Mouse (Mus musculus) kidney, postnatal 25 days (tissue): ENCODE data around the gene Metap2.
"Not testable (repeated sequence)": the region's sequence is repeated elsewhere in the genome, so short reads cannot be mapped to it uniquely, and the experiment has no call there.

Experiments
- DNase-seq, 2 experiments: peaks; one replicate each; pipeline ENCODE4 v3.0.0; 2021; ENCODE audit warnings: mixed read lengths in 2 of 2

Metap2 gene

DNA sequence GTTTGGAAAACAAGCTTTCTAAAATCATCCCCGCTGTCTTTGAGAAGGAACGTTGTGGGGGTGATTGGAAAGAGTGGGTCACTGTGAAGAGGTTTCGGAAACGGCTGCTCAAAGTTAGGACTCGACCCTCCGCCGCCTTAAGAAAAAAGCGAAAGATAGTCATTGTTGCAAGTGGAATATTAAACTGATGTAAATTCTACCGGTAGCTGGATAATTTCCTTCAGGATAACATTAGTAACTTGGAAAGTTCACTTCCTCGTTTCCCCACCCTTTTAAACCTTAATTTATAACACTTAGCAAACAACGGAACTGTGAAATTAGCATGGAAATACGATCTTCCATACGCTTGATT lies 62.5 kb downstream of the Metap2 start:
- no peak for DNase-seq

DNA sequence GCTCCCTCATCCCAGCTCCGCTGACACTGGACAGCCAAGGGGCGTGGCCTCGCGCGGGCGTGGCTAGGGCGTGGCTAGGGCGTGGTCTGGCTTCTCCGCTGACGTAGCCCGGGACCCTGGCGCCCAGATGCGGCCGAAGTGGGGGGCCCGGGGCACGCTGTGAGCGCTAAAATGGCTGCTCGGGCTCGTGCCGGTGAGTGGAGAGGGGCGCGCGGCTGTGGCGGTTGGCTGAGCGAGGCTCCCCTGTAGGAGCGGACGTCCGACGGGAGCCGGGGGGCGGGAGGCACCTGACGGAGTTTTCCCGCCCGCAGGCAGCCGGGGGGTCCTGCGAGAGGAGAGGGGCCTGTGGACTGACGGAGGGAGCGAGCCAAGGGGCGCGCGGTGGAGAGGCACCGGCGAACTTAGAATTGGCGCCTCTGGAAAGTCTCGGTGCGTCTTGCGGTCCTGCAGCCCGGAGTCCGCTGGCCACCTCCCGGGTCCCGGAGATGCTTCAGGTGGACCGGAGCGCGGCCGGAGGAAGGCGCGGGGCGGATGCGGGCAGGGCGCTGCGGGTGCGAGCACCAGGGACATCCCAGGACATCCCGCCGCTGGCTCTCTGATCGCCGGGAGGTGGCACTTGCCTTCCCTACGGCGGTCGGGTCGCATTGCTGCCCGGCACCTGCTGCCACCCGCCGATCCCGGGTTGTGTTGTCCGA lies 63.0 kb downstream of the Metap2 start:
- DNase-seq = peak; percentile 56 to 69

- no peak for DNase-seq
These were observed 63.6 kb downstream of the Metap2 start for GRCm38 (mm10) chr10:93833370-93833698.

DNA sequence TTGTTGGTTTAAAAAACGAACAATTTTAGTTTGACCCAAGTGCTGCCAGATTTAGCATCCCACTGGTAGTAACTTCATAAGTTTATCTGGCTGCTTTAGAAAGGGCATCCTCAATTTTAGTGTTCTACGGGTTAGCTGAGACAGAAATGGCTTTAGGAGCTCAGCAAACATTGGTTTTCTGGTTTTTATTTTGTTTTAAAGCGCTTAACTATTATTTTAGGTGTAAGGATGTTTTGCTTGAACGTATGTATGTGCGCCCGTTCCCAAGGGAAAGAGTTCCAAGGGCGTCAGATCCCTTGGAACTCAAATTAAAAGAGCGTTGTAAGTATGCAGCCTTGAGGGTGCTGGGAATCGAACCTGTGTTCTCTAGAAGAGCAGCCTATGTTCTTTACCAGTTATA lies 64.1 kb downstream of the Metap2 start:
- DNase-seq = no peak

- DNase-seq = no peak
These were observed 64.9 kb downstream of the Metap2 start for GRCm38 (mm10) chr10:93831730-93832574.

DNA sequence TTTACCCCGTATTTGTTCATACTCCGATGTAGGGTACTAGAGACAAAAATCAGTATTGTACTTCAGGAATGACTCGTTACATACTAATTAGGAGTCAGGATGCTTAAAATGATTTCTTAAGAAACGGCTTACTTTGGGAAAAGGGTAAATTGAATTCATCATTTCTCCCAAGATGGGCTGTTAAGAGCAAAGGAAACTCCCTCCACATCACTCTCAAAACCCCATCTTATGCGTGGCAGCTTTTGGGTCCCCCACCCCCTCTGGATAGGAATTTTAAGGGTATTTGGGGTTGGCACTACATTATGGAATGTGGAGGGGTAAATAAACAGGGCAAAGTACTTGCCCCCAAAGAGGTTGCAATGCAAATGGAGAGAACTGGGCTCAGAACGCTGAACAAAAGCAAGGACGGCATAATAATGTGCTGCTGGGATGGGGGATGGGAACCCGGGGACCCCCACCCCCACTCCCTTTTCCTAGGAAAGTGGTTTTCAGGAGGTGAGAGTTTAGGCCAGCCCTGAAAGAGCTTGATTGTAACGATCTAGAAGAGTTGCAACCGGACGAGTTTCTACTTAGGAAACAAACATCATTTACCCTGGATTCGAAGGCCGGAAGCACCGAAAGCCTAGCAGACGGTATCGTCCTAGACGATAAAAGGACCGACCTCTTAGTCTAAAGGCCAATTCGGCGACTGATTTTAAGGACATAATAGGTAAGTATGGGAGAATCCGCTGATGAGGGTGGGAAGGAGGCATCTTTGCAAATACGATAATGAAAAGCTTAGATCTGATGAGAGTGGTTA lies 65.8 kb downstream of the Metap2 start, which contains the start of gene Usp44:
TSS of gene Usp44 (plus strand) at position 625 of the 799 bp plus-strand sequence.
- no peak for DNase-seq

DNA sequence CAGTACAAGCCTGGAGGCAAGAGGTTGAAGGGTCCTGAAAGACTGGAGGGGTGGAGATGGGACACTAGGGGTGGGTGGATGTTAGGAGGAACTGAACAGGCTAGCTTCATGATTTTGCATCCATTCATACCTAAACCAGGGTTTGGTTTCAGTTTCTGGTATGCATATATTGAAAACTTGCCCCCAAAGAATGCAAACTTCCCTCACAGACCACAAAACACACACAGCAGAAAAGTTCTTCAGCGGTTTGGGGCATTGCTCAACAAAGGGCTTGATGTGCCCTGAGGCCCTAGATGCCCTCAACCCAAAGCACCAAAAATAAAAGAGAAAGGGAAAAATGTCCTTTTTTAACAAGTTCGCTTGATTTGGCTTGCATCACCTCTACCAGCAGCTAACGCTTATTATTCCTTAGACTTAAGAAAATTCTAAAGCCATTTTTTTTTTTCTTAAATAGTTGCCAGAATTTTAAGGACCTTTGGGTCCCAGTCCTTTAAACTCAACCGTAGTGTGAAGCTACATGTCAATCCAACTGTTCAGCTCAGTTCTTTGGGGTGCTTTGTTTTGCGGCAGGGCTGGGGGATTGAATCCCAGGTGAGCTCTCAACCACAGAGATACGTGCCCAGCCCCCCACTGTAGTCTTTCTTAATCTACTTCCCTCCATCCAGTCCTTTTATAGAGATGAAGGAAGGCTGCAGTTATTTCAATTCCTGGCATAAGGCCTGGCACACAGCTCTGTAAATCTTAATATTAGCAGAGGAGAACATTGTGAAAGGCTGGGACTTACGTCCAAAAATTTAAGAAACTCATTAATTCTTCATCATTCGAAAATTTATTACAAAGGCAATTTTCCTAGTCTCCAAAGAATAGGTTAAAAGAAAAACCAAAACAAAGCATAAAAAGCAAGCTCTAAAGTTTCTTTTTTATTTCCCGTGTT lies 66.7 kb downstream of the Metap2 start:
- no peak for DNase-seq

- DNase-seq = peak; percentile 46 to 87
These were observed 78.2 kb downstream of the Metap2 start for GRCm38 (mm10) chr10:93818661-93819060.

- no peak for DNase-seq
These were observed 83.1 kb downstream of the Metap2 start for GRCm38 (mm10) chr10:93813755-93814154.

DNA sequence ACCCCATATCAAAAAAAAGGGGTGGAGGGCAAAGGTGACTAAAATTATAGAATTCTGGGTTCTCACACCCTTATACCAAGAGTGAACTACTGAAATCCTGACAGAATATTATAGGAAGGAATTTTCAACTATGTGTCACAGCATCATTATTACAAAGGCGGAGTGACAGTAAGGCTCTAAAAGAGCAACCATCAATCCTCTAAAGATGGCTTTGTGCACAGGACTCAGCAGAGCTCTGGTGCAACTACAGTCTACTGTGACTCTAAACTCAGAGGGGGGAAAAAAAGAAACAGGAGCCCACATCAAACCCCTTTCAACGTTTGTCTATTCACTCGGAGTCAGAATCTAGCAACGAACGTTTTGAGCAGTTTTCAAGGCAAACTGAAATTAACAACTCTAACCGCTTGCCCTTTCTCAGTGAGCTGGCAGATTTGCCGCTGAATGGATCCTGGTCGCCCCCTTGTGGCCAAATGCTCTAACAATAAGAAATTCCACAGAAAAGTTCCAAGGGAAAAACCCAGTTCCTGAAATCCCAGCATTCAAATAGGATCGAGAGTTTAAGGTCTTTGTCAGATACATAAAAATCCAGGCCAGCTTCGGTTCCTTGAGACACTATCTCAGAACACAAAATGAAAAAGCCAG lies 84.0 kb downstream of the Metap2 start:
- peak; percentile 62 to 85 for DNase-seq

GRCm38 (mm10) chr10:93812098-93812497 lies 84.8 kb downstream of the Metap2 start:
- DNase-seq = no peak

DNA sequence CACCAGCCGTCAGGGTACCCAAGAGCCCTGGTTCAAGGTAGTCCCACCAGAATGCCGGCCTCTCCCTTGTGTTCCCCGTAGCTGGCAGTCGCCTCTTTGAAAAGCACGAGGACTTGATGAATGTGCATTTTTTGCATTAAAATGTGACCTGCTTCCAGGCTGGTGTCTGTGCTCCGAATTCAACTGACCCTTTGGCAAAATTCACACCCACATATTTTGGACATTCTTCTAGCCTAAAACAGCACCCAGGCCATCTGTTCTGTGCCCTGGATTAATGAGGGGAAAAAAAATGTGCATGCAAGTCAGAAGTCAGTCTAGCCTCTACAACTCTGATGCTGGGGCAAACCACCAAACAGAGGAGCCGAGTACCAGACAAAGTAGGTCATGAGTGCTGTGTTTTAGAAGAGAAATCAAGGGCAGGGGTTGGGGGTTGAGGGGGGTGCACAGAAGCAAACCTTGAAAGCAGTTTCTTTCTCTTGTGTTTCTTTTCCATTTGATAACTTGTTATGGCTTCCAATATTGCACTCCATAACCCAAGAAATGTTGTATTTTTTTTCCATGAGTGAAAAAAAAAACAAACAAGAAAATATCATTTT lies 86.2 kb downstream of the Metap2 start:
- DNase-seq = no peak

DNA sequence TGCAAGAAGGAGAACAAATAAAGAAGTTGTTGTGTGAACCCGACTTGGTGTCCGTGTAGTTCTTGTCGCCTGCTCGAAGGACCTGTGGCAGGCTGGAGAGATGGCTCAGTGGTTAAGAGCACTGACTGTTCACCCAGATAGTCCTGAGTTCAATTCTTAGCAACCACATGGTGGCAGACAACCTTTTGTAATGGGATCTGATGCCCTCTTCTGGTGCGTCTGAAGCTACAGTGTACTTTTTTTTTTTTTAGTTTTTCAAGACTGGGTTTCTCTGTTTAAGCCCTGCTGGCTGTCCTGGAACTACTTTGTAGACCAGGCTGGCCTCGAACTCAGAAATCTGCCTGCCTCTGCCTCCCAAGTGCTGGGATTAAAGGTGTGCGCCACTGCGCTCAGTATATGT lies 87.5 kb downstream of the Metap2 start:
- DNase-seq = not testable (repeated sequence)
